Mouse (Mus musculus) liver, embryonic 14.5 days (tissue): ENCODE data around the gene Mtfr2. TPM values are rescaled to one million over a fixed set of nuclear protein-coding genes. Genes with fewer than 3 reads are reported as not detected.

Experiments
- ATAC-seq: fragments of 200-750 bp; cut with Nextera tagmentation; 2 replicates; pipeline ENCODE4 v1.8.0; 2017; ENCODE audit warnings: moderate number of reproducible peaks, mild to moderate bottlenecking, moderate library complexity; ENCODE audit not compliant: insufficient read depth
- DNase-seq, 3 experiments: peaks; one replicate each; pipeline ENCODE4 v3.0.0-alpha.2; 2012 to 2013; ENCODE audit warnings: low read depth in 3 of 3, low spot score in 3 of 3
- H3K27ac ChIP-seq: fragments of 300-500 bp; sonication (generic); 2 replicates; pipeline ENCODE4 v1.5.1; 2014; ENCODE audit warnings: moderate library complexity, mild to moderate bottlenecking, control low read depth, inconsistent platforms
- H3K27me3 ChIP-seq: fragments of 300-500 bp; sonication (generic); 2 replicates; pipeline ENCODE4 v1.6.1; 2014; ENCODE audit warnings: mild to moderate bottlenecking, low read length, moderate library complexity; ENCODE audit not compliant: control insufficient read depth, insufficient read depth
- H3K36me3 ChIP-seq: fragments of 300-500 bp; sonication (generic); replicated peaks from 2 replicates; pipeline ENCODE4 v1.6.1; 2014; ENCODE audit warnings: low read depth; ENCODE audit not compliant: control insufficient read depth, insufficient read depth
- H3K4me1 ChIP-seq, 2 experiments: fragments of 200-500 bp in 1 of 2; fragments of 300-500 bp in 1 of 2; sonication (generic) in 1 of 2; replicated peaks; 2 replicates each; pipeline ENCODE4 v1.6.1; 2012 to 2014; ENCODE audit warnings: antibody characterized with exemption in 1 of 2, inconsistent platforms in 1 of 2, low read length in 1 of 2; ENCODE audit not compliant: control insufficient read depth in 2 of 2, insufficient read depth in 2 of 2
- H3K4me2 ChIP-seq: fragments of 300-500 bp; sonication (generic); 2 replicates; pipeline ENCODE4 v1.6.1; 2014; ENCODE audit warnings: low read depth, mild to moderate bottlenecking, control low read depth, moderate library complexity
- H3K4me3 ChIP-seq, 2 experiments: fragments of 200-500 bp in 1 of 2; fragments of 300-500 bp in 1 of 2; sonication (generic) in 1 of 2; 2 replicates each; pipeline ENCODE4 v1.5.1; 2012 to 2014; ENCODE audit warnings: low read depth in 2 of 2, low read length in 2 of 2, mild to moderate bottlenecking in 2 of 2, control low read depth in 1 of 2, inconsistent platforms in 1 of 2, moderate library complexity in 1 of 2; ENCODE audit not compliant: insufficient read depth in 1 of 2
- H3K9ac ChIP-seq: fragments of 300-500 bp; sonication (generic); replicated peaks from 2 replicates; pipeline ENCODE4 v1.6.1; 2014; ENCODE audit warnings: mild to moderate bottlenecking, control low read depth, moderate library complexity
- H3K9me3 ChIP-seq: fragments of 300-500 bp; sonication (generic); 2 replicates; pipeline ENCODE4 v1.6.1; 2016; ENCODE audit warnings: low read length, mixed read lengths; ENCODE audit not compliant: control insufficient read depth
- CTCF ChIP-seq: IDR thresholded peaks from 2 replicates; pipeline ENCODE4 v1.5.1; 2016; ENCODE audit warnings: antibody characterized with exemption, low read depth, control low read depth
- EP300 ChIP-seq: IDR thresholded peaks from 2 replicates; pipeline ENCODE4 v1.6.1; 2016; ENCODE audit warnings: antibody characterized with exemption, low read depth
- WGBS: fragments of 180-500 bp; shearing (Covaris S2); extraction: QIAGEN DNeasy Blood & Tissue Kit; methylation state at CpG from one replicate; pipeline ENCODE4 v1.1.7; 2014; ENCODE audit not compliant: insufficient replicate concordance; 5-methylcytosine and 5-hydroxymethylcytosine counted together
- polyA plus RNA-seq, 2 experiments: library from polyadenylated mRNA; depleted of rRNA in 1 of 2; stranded (reverse) in 1 of 2; unstranded in 1 of 2; fragments of >200 nt; fragmentation: Nextera tagmentation in 1 of 2; extraction: Ambion mirVana in 1 of 2; gene quantifications; 2 replicates each; pipeline versions ENCODE4 v1.2.1 to v1.2.3; 2012 to 2014

Gene Mtfr2
- polyA plus RNA-seq (2012; rRNA removed) (9.6 and 13.3 TPM in 2 replicates), polyA plus RNA-seq (2014; fragmentation: Nextera tagmentation; extraction: Ambion mirVana) (1.8 and 2.4 TPM in 2 replicates)

DNA sequence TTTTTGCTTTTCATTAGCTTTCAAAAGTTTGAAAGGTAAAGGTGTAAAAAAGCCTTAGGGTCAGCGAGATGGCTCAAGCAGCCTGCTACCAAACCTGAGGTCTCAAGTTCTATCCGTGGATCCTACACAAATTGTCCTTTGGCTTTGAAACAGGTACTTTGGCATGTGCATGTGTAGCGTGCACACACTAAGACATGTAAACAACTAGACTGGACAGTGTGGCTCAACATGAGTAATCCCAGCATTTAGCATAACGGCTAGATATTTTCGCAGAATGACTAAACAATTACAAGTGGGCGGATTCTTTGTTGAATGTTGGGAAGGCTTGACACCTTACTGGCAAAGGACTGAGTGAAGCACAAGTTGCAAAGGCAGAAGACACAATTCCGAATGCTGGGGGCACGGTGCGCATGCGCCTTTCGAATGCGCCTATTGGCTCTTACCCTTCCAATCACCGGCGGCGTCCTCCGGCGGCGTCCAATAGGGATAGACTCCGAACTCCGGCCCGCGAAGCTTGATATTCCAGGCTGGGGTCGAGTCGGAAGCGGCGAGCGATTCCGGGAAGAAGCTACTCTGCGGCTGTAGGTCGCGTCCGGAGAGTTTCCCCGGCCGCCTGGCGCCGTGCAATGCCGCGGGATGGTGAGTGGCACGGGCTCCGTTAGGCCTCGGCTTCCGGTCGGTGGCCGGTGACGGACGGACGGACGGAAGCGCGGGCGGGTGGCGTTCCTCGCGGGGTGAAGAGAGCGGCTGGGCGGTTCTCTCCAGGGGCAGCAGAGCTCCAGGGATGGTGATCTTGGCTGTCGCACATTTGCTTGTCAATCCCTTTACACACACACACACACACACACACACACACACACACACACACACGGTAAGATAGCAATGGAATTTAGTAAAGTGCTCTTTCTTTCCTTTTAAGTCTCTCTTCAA, at the start of gene Mtfr2:
Mtfr2 (plus strand) TSS at position 486 of the 930 bp plus-strand sequence.
- peak within 1 kb of the TSS; percentile 72 to 91 for H3K4me3 ChIP-seq
- H3K4me1 ChIP-seq, result peaks cover 2 to 12% of the 10 kb centered on the region in 2 experiments; a peak in 3 of 4 replicates
- no peaks in the 10 kb centered on the region for H3K27me3 ChIP-seq
- DNase-seq (peak; percentile 92 to 93 (median 92)), ATAC-seq (peak; percentile 95)
- 1% methylated on average over 57 of the region's 58 CpGs for WGBS
- no peaks in the 10 kb centered on the region for H3K9me3 ChIP-seq
- peak within 1 kb of the TSS; percentile 77 for H3K9ac ChIP-seq
- H3K36me3 ChIP-seq, result peaks cover 40% of the 10 kb centered on the region
- peak within 1 kb of the TSS; percentile 73 for H3K27ac ChIP-seq
- H3K4me2 ChIP-seq, result peak within 1 kb of the TSS; percentile 84
- no peak for TF ChIP-seq CTCF
- TF ChIP-seq EP300, result 0 out of 2 replicates have a peak, but pooled peaks have one; percentile 8

DNA sequence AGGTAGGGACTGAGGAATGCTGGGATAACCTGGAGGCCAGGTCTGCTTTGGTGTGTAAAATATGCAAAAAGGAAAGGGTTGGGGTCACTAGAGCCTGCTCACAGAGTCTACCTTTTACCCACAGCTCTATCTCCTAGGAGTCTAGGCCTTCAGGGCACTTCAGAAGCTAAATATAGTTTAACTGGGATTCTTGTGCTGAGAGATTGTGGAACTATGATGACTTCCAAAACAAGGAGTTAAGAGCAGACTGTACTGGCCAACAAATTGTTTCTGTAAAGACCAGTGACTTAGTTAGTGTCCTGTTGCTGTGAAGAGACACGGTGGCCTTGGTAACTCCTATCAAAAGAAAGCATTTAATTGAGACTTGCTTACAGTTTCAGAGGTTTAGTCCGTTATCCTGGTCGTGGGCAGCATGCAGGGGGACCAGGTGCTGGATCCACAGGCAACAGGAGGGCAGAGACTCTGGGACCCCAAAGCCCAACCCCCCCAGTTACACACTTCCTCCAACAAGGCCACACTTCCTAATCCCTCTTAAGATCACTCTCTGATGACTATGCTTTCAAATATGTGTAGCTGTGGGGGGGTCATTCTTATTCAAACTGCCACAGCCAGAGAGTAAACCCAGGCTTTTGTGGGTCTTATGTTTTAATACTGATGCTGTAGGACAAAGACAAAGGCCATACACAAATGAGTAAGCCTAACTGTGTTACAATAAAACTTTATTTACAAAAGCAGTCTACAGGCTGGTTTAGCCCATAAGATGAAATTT, 49.2 kb upstream of the Mtfr2 start:
- Histone ChIP-seq H3K9me3 (no peaks in the 10 kb centered on the region), H3K9ac (no peak overlapping the region), H3K27ac (no peak overlapping the region), H3K4me1 (no peaks in the 10 kb centered on the region), H3K36me3 (no peaks in the 10 kb centered on the region), H3K4me2 (no peak overlapping the region), H3K4me3 (no peak overlapping the region), H3K27me3 (no peaks in the 10 kb centered on the region)
- ATAC-seq (no peak), DNase-seq (no peak)
- 40% methylated on average over 3 of the region's 3 CpGs for WGBS
- TF ChIP-seq CTCF (no peak), EP300 (no peak)

DNA sequence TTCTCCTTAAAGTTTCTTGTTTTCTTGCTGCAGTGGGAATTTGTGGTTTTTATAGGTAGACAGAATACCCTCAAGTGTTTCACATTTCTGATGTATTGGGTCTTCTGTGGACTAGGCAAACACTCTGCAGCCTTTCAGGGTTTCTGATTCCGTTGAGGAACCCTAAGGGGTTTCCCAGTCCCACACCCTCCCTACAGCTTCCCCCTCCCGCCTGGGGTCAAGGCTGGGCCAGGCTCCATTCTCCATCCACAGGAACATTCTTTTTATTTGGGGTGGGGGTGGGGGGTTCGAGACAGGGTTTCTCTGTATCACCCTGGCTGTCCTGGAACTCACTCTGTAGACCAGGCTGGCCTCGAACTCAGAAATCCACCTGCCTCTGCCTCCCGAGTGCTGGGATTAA, 48.5 kb upstream of the Mtfr2 start:
- H3K9me3 ChIP-seq, result no peaks in the 10 kb centered on the region
- H3K4me3 ChIP-seq, result no peak overlapping the region
- WGBS, result 54% methylated on average over 5 of the region's 5 CpGs
- no peaks in the 10 kb centered on the region for H3K4me1 ChIP-seq
- H3K4me2 ChIP-seq, result no peak overlapping the region
- DNase-seq (no peak), ATAC-seq (no peak)
- H3K27ac ChIP-seq, result no peak overlapping the region
- no peak for TF ChIP-seq EP300
- TF ChIP-seq CTCF, result no peak
- H3K36me3 ChIP-seq, result no peaks in the 10 kb centered on the region
- no peaks in the 10 kb centered on the region for H3K27me3 ChIP-seq
- H3K9ac ChIP-seq, result no peak overlapping the region

DNA sequence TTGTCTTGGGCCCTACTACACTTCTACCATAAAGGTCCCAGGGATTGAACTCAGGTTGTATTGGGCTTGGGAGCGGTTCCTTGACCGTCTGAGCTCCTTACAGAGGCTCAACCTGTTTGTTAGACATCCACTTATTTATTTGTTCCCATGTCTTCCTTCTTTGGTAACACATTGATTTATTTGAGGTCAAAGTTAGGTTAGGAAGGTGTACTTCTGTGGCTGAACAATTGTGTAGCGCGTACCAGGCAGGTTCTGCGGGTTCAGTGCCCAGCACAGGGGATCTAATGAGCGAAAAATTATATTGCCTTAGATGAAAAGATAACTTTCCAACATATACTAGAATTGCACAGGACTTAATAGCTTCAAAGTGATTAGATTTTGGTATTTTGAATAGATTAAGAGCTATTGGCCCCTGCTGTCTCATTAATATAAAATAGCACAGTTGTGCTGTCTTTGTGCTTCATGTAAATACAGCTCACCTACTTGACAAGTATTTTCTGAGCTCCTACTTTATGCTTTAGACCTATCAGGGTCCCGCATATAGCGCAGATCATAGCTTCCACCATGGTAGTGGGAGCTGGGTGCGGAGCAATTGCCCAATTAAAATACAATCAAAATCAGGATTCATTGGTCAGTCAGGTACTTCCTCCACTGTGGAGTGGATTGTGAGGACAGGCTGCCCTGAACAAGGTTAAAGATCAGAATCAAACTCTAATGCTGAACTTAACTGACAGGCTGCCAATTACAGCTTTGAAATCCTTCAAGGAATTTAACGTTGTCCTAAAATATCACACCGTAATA, 36.4 kb upstream of the Mtfr2 start:
- TF ChIP-seq CTCF (no peak), EP300 (no peak)
- ATAC-seq (no peak), DNase-seq (no peak)
- Histone ChIP-seq H3K36me3 (peaks cover 3% of the 10 kb centered on the region; the same call in 1 of the 2 replicates), H3K27ac (peak overlapping the region; percentile 88), H3K9me3 (no peaks in the 10 kb centered on the region), H3K4me3 (peak overlapping the region; percentile 64 to 84), H3K4me1 (peaks cover 0 to 8% of the 10 kb centered on the region in 2 experiments; a peak in 3 of 4 replicates), H3K27me3 (no peaks in the 10 kb centered on the region), H3K4me2 (peak overlapping the region; percentile 96), H3K9ac (peak overlapping the region; percentile 90)
- 51% methylated on average over 11 of the region's 11 CpGs for WGBS
